ENCODE assay signal across 8 mouse cellular contexts in genomic region chr11:116219885-116220284, GRCm38 (mm10). TPM values are rescaled to one million over a fixed set of nuclear protein-coding genes. Genes with fewer than 3 reads are reported as not detected.
DNase-seq lines count a peak whose midpoint lies in the region; ATAC-seq lines count a peak whose summit lies in the region.

No protein-coding gene starts in this region.

- ATAC-seq in neural tube, embryonic 13.5 days (ENCODE audit: low read depth): 0 out of 2 replicates have a peak, but pooled peaks have one; percentile 22
- no peak for ATAC-seq in activated CD4-positive, CD25-positive, alpha-beta regulatory T cell, adult 4 months

- H3K9ac ChIP-seq in neural tube, embryonic 13.5 days: 0 out of 2 replicates have a peak overlapping the region, but pooled peaks have one; percentile 31

- peaks cover 14% of the 10 kb centered on the region for H3K9me3 ChIP-seq in embryonic facial prominence, embryonic 10.5 days
- H3K9me3 ChIP-seq in neural tube, embryonic 13.5 days: peaks cover 5% of the 10 kb centered on the region; the same call in 1 of the 2 replicates

- WGBS in embryonic facial prominence, embryonic 10.5 days: 20% methylated on average over 4 of the region's 4 CpGs
- WGBS in neural tube, embryonic 13.5 days: 23% methylated on average over 4 of the region's 4 CpGs

- H3K27me3 ChIP-seq in embryonic facial prominence, embryonic 10.5 days (replicated peaks; ENCODE audit: low read depth, poor library complexity, severe bottlenecking): peaks cover 51% of the 10 kb centered on the region
- H3K27me3 ChIP-seq in neural tube, embryonic 13.5 days: peaks cover 45% of the 10 kb centered on the region

- H3K27ac ChIP-seq in embryonic facial prominence, embryonic 10.5 days (replicated peaks): peak overlapping the region; percentile 48; the same call in 1 of the 2 replicates
- 0 out of 2 replicates have a peak overlapping the region, but pooled peaks have one; percentile 81 for H3K27ac ChIP-seq in neural tube, embryonic 13.5 days (replicated peaks)

- peaks cover 41% of the 10 kb centered on the region for H3K4me1 ChIP-seq in embryonic facial prominence, embryonic 10.5 days
- H3K4me1 ChIP-seq in neural tube, embryonic 13.5 days (replicated peaks): peaks cover 30% of the 10 kb centered on the region

- H3K4me3 ChIP-seq in embryonic facial prominence, embryonic 10.5 days: no peak overlapping the region
- no peak overlapping the region for H3K4me3 ChIP-seq in neural tube, embryonic 13.5 days

- peaks cover 28% of the 10 kb centered on the region for H3K36me3 ChIP-seq in embryonic facial prominence, embryonic 10.5 days (replicated peaks)
- H3K36me3 ChIP-seq in neural tube, embryonic 13.5 days: no peaks in the 10 kb centered on the region

- peak; percentile 64 for DNase-seq in left cerebral cortex, postnatal 4 days
- DNase-seq in left cerebral cortex, postnatal 36 days (ENCODE audit: low spot score in 2 of 2): no peak
- DNase-seq in ZHBTc4 (ENCODE audit: low read depth, low spot score) (peak; percentile 85), liver (peak; percentile 73)
- peak; percentile 73 for DNase-seq in embryonic facial prominence, embryonic 10.5 days (ENCODE audit: low spot score)
- peak; percentile 74 to 82 for DNase-seq in heart, postnatal 14 days

- no peak overlapping the region for H3K4me2 ChIP-seq in neural tube, embryonic 13.5 days

- intact Hi-C loops in left cerebral cortex, postnatal 4 days (cut with DNase I): no loop called here
- intact Hi-C loops in left cerebral cortex, postnatal 36 days (cut with DNase I): no loop called here
- intact Hi-C loops in heart, postnatal 14 days (cut with DNase I): loop anchor here (1.0 to 5.0 kb wide), 4 partner anchors 19 to 133 kb away; partner anchors contain the start of genes Fbf1 and Wbp2

RNA-seq across cellular contexts. Expression of gene Evpl, which starts 18.0 kb away (rescaled TPM):
- under 1 TPM; 0.66 to 0.85 TPM for total RNA-seq in left cerebral cortex, postnatal 4 days (2021)
- 1 to 10 TPM; 1.2 to 1.3 TPM for total RNA-seq in left cerebral cortex, postnatal 36 days (2021)
- 1.0 and 1.3 TPM in 2 replicates for polyA plus RNA-seq in embryonic facial prominence, embryonic 10.5 days (2016; fragmentation: Nextera tagmentation; extraction: Ambion mirVana)
- total RNA-seq in heart, postnatal 14 days (2021): under 1 TPM; 0.83 to 0.93 TPM
- polyA plus RNA-seq in neural tube, embryonic 13.5 days (2015; fragmentation: Nextera tagmentation; extraction: Ambion mirVana): 0.59 and 0.73 TPM in 2 replicates
- polyA plus RNA-seq in activated CD4-positive, CD25-positive, alpha-beta regulatory T cell, adult 4 months (2017; shearing (Covaris generic)): not detected

RNA-seq across cellular contexts. Expression of gene Acox1, which starts 21.0 kb away (rescaled TPM):
- total RNA-seq in left cerebral cortex, postnatal 4 days (2021): 10 to 100 TPM; 96.3 to 98.3 TPM
- 100 to 1,000 TPM; 115 to 118 TPM for total RNA-seq in left cerebral cortex, postnatal 36 days (2021)
- polyA plus RNA-seq in embryonic facial prominence, embryonic 10.5 days (2016; fragmentation: Nextera tagmentation; extraction: Ambion mirVana): 17.7 and 18.8 TPM in 2 replicates
- 100 to 1,000 TPM; 101 to 116 TPM for total RNA-seq in heart, postnatal 14 days (2021)
- polyA plus RNA-seq in neural tube, embryonic 13.5 days (2015; fragmentation: Nextera tagmentation; extraction: Ambion mirVana): 53.5 and 55.9 TPM in 2 replicates
- polyA plus RNA-seq in activated CD4-positive, CD25-positive, alpha-beta regulatory T cell, adult 4 months (2017; shearing (Covaris generic)): 10 to 100 TPM; 10.0 to 11.7 TPM

RNA-seq across cellular contexts. Expression of gene Ten1, which starts 21.2 kb away (rescaled TPM):
- total RNA-seq in left cerebral cortex, postnatal 4 days (2021): 10 to 100 TPM; 39.5 to 39.9 TPM
- 10 to 100 TPM; 41.3 to 41.6 TPM for total RNA-seq in left cerebral cortex, postnatal 36 days (2021)
- polyA plus RNA-seq in embryonic facial prominence, embryonic 10.5 days (2016; fragmentation: Nextera tagmentation; extraction: Ambion mirVana): 62.7 and 65.6 TPM in 2 replicates
- 10 to 100 TPM; 22.2 to 27.0 TPM for total RNA-seq in heart, postnatal 14 days (2021)
- polyA plus RNA-seq in neural tube, embryonic 13.5 days (2015; fragmentation: Nextera tagmentation; extraction: Ambion mirVana): 75.2 and 83.0 TPM in 2 replicates
- 10 to 100 TPM; 56.1 to 77.2 TPM for polyA plus RNA-seq in activated CD4-positive, CD25-positive, alpha-beta regulatory T cell, adult 4 months (2017; shearing (Covaris generic))

RNA-seq across cellular contexts. Expression of gene Fbf1, which starts 51.9 kb away (rescaled TPM):
- 100 to 1,000 TPM; 126 to 130 TPM for total RNA-seq in left cerebral cortex, postnatal 4 days (2021)
- total RNA-seq in left cerebral cortex, postnatal 36 days (2021): 10 to 100 TPM; 65.5 to 98.0 TPM
- polyA plus RNA-seq in embryonic facial prominence, embryonic 10.5 days (2016; fragmentation: Nextera tagmentation; extraction: Ambion mirVana): 61.0 and 61.8 TPM in 2 replicates
- 10 to 100 TPM; 15.1 to 17.2 TPM for total RNA-seq in heart, postnatal 14 days (2021)
- polyA plus RNA-seq in neural tube, embryonic 13.5 days (2015; fragmentation: Nextera tagmentation; extraction: Ambion mirVana): 52.5 and 58.5 TPM in 2 replicates
- polyA plus RNA-seq in activated CD4-positive, CD25-positive, alpha-beta regulatory T cell, adult 4 months (2017; shearing (Covaris generic)): 1 to 10 TPM; 2.1 to 3.4 TPM

RNA-seq across cellular contexts. Expression of gene Srp68, which starts 54.1 kb away (rescaled TPM):
- total RNA-seq in left cerebral cortex, postnatal 4 days (2021): 10 to 100 TPM; 53.2 to 57.1 TPM
- 10 to 100 TPM; 66.6 to 70.6 TPM for total RNA-seq in left cerebral cortex, postnatal 36 days (2021)
- 104 TPM in 2 replicates for polyA plus RNA-seq in embryonic facial prominence, embryonic 10.5 days (2016; fragmentation: Nextera tagmentation; extraction: Ambion mirVana)
- 10 to 100 TPM; 54.4 to 55.6 TPM for total RNA-seq in heart, postnatal 14 days (2021)
- polyA plus RNA-seq in neural tube, embryonic 13.5 days (2015; fragmentation: Nextera tagmentation; extraction: Ambion mirVana): 64.0 and 64.4 TPM in 2 replicates
- 10 to 100 TPM; 33.1 to 42.4 TPM for polyA plus RNA-seq in activated CD4-positive, CD25-positive, alpha-beta regulatory T cell, adult 4 months (2017; shearing (Covaris generic))

Comparison
In these comparisons a context has a peak if more than half of its experiments do, and no peak if none do; other contexts are left out.
1. DNase-seq: peak in left cerebral cortex, postnatal 4 days (single experiment), ZHBTc4 (single experiment), embryonic facial prominence, embryonic 10.5 days (single experiment), heart, postnatal 14 days (2 of 2) and liver (single experiment); none in left cerebral cortex, postnatal 36 days (0 of 2).